Mouse (Mus musculus) c-Kit-positive CD71-positive TER-119-negative erythroid progenitor cells, embryonic 14.5 days (primary cell): ENCODE results near the gene Ccni.

Experiments
- DNase-seq: peaks from one replicate; pipeline ENCODE4 v3.0.0-alpha.2; 2013; ENCODE audit warnings: low read depth

Ccni gene

GRCm38 (mm10) chr5:93135368-93136107, 70.8 kb downstream of the Ccni start:
- DNase-seq = no peak

GRCm38 (mm10) chr5:93133445-93134244, 72.7 kb downstream of the Ccni start:
- DNase-seq = no peak
